Mouse (Mus musculus) megakaryocyte-erythroid progenitor cell, adult 5 weeks (primary cell): ENCODE data around the gene Gm3532. TPM values are rescaled to one million over a fixed set of nuclear protein-coding genes. Genes with fewer than 3 reads are reported as not detected.

ENCODE experiments used
- polyA plus RNA-seq: library from polyadenylated mRNA; stranded (reverse); fragments of >175 nt; gene quantifications from 2 replicates; pipeline ENCODE4 v1.2.3, GENCODE M21; 2012

Gene Gm3532
- not detected in 2 replicates for polyA plus RNA-seq

DNA sequence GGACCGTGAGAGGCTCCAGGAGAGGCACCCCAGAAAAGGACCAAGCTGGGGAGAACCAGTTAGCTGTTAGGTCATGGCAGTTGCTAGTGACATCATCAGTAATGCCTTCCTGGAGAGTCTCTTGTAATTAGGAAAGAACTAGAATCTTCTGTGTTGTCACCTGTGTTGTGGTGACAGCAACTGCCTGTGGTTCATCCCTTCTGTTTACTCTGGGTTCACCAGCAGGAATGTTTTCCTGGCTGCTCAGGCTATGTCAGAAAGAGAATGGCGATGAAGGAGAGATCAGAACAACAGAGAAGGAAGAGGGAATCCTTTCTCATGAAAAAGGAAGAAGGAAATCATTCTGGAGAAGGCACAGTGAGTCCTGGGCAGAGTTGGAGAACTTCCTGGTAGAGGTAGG lies at the start of gene Gm3532:
Gene Gm3532, plus strand, starts transcription at position 301 of the 400 bp plus-strand sequence.

DNA sequence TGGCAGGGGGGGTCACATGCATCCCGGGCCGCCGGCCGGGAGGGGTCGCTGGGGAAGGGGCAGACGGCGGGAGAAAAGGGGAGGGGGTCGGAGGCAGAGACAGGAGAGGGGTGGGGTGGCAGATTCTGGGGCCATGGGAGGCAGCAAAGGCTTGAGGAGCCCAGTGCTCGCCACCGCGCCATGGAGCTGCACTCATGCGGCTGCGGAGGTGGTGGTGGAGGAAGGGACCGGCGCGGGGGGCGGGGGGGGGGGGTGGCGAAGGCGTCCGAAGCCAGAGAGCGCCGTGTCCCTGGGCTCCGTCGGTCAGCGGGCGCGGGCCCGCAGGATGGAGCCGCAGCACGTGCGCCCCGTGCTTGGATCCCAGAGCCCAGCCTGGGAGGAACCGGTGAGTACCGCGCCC lies 36.9 kb upstream of the Gm3532 start, which contains the start of gene Gm3488:
Gene Gm3488, plus strand, starts transcription at position 301 of the 400 bp plus-strand sequence.

Other genes starting within 250 kb of the Gm3532 start
- not detected in 2 replicates for gene Gm3542, start 203.6 kb upstream of the Gm3532 start, polyA plus RNA-seq
- gene Gm3500, start 149.4 kb upstream of the Gm3532 start, polyA plus RNA-seq: not detected in 2 replicates
- not detected in 2 replicates for gene Gm3194, start 83.0 kb upstream of the Gm3532 start, polyA plus RNA-seq
- not detected in 2 replicates for gene Gm8246, start 60.7 kb upstream of the Gm3532 start, polyA plus RNA-seq
- gene Gm3187, start 54.3 kb upstream of the Gm3532 start, polyA plus RNA-seq: not detected in 2 replicates
- not detected in 2 replicates for gene Gm3488, start 36.8 kb upstream of the Gm3532 start, polyA plus RNA-seq
- not detected in 2 replicates for gene Gm8265, start 94.5 kb downstream of the Gm3532 start, polyA plus RNA-seq
- gene Gm9603, start 149.0 kb downstream of the Gm3532 start, polyA plus RNA-seq: not detected in 2 replicates
- gene Gm3373, start 203.1 kb downstream of the Gm3532 start, polyA plus RNA-seq: not detected in 2 replicates